Mouse (Mus musculus) frontal cortex, postnatal 36 days (tissue): Measurements from ENCODE around the gene Ociad1.
"Not testable (repeated sequence)": the region's sequence is repeated elsewhere in the genome, so short reads cannot be mapped to it uniquely, and the experiment has no call there.

Experiments
- DNase-seq, 2 experiments: peaks; one replicate each; pipeline ENCODE4 v3.0.0; 2022; ENCODE audit warnings: low spot score in 2 of 2

The Ociad1 gene

GRCm38 (mm10) chr5:73285470-73285978 lies 7.1 kb upstream of the Ociad1 start:
- no peak for DNase-seq

DNA sequence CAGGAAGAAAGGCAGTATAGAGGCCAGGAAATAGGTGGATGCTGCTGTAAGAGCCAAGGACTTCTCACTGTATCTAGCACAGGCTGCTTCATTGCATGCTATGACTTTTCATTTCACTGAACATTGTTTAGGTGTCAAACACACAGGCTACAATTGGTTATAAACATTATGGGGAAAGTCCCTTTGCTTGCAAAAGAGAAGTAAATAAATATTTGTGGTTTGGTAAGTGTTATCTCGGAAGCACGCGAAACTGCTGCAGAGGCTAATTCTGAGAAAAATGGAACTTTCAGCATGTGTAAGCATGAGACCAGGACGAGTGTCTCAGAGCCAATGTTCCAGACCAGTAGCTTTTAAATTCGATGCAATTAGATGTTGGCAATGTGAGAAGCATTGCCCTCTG lies 6.0 kb upstream of the Ociad1 start:
- DNase-seq, result no peak

- DNase-seq, result no peak
Observed at GRCm38 (mm10) chr5:73289900-73290299, 2.7 kb upstream of the Ociad1 start.

GRCm38 (mm10) chr5:73293458-73293827 lies 859 bp downstream of the Ociad1 start:
- no peak for DNase-seq

- no peak for DNase-seq
Observed at GRCm38 (mm10) chr5:73295016-73295415, 2.4 kb downstream of the Ociad1 start.

DNA sequence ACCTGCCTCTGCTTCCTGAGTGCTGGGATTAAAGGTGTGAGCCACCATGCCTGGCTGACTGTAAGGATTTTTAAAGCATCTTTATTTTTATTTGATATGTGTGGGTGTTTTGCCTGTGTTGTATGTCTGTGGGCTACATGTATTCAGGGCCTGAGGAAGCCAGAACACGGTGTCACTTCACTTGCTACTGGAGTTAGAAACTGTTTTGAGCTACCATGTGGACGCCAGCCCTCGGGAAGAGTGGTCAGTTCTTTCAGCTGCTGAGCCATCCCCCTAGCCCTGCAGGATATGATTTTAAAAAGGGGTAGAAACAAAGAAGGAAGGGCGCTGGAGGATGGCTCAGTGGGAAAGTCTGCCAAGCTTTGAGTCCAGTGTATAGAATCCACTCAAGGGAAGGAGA lies 3.3 kb downstream of the Ociad1 start:
- DNase-seq, result no peak

- DNase-seq, result no peak
Observed at GRCm38 (mm10) chr5:73301601-73302307, 9.2 kb downstream of the Ociad1 start.

GRCm38 (mm10) chr5:73304507-73304906 lies 11.9 kb downstream of the Ociad1 start:
- no peak for DNase-seq

DNA sequence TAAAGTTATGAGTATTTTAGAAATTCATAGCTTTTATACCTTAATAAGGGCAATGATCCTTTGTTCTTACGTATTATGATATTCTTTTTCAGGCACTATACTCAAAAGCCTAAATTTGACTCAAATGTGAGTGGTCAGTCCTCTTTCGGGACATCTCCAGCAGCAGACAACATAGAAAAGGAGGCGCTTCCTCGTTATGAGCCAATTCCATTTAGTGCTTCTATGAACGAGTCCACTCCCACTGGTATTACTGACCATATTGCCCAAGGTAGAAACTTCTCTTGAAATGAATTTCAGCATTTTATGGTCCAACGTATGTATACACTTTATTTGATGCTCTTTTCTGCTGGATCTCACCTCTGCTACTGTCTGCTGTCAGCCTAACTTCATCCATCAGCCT lies 13.9 kb downstream of the Ociad1 start:
- no peak for DNase-seq

GRCm38 (mm10) chr5:73307297-73307696 lies 14.7 kb downstream of the Ociad1 start:
- no peak for DNase-seq

DNA sequence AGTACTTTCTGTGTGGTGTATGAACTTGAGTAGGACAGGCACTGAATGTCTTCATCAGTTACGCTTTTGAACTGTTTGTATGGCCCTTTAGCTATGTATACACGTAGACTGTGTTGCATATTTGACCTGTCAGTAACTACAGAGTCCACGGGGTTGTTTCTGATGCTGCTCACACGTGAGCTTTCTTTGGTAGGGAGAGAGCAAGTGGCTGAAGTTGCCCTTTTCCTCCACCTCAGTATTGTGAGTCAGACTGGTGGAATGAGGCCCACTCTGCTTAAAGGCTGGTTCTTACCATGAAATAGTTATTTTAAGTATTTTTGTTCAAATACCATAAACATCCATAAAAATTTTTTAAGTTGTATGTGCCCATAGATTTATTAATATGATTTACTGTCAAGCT lies 16.9 kb downstream of the Ociad1 start:
- no peak for DNase-seq

DNA sequence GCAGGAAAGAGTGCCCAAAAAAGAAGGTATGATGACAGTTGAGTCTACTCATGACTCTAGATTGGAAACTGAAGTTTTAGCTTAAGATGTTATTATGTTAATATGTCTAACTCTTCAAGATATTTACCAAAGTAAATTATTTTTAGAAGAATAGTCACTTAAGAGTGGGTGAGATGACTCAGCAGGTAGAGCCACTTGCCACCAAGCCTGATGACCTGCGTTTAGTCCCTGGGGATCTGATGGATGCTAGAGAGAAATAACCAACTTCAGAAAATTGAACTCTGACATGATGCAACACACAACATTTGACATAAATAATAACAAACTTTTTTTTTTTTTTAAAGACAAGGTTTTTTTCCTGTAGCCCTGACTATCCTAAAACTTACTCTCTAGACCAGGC lies 17.8 kb downstream of the Ociad1 start:
- DNase-seq, result no peak

DNA sequence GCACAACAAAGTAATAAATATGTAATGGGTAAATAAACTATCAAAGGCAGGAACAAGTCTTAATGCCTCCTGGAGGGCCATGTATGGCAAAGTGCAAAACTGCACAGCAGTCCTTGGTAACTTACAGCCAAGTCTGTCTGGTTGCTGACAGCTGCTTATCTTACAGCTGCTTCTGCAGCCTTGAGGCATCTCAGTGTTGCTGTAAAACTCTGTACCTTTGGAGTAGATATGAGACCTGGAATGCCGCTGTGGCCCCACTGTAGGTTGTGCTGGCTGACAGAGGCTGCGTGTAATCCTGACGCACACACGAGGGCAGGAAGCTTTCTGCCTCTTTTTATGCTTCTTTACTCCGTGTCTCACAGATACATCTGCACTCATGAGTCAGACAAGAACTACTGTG lies 18.9 kb downstream of the Ociad1 start:
- DNase-seq, result no peak

GRCm38 (mm10) chr5:73313591-73313990 lies 21.0 kb downstream of the Ociad1 start:
- DNase-seq, result no peak

- DNase-seq, result no peak
Observed at GRCm38 (mm10) chr5:73314654-73315053, 22.1 kb downstream of the Ociad1 start.

- no peak for DNase-seq
Observed at GRCm38 (mm10) chr5:73319306-73319705, 26.7 kb downstream of the Ociad1 start.

DNA sequence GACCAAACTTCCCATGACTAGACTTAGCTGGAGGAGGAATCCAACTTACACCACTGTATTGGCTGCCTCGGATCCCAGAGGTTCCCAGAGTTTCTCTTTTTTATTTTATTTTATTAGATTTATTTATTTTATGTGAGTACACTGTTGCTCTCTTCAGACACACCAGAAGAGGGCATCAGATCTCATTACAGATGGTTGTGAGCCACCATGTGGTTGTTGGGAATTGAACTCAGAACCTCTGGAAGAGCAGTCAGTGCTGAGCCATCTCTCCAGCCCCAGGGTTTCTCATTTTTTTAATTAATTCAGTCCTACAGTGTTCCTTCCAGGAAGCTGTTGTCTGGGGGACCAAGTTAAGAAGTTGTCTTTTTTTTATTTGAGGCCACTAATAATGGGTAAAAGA lies 30.1 kb downstream of the Ociad1 start:
- not testable (repeated sequence) for DNase-seq

DNA sequence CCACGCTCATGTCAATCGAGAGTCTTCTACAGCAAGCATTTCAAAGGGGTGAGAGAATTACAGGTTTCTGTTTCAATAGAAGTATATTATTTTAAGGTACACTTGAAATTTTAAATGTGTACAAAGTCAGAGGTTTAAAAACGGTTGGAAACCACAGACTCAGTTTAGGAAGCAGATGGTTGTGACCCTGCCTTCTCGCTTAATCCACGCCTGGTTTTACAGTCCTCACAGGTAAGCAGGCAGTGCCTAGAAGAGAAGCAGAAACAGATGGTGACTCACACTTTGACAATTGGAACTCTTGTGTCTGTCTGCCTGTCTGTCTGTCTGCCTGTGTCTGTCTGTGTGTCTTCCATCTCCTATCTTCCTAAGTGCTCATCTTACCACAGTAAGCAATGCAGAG lies 31.0 kb downstream of the Ociad1 start:
- DNase-seq, result no peak

GRCm38 (mm10) chr5:73324526-73325170 lies 32.1 kb downstream of the Ociad1 start:
- no peak for DNase-seq

GRCm38 (mm10) chr5:73331002-73331401 lies 38.4 kb downstream of the Ociad1 start:
- DNase-seq, result no peak

GRCm38 (mm10) chr5:73336448-73336847 lies 43.9 kb downstream of the Ociad1 start:
- no peak for DNase-seq

DNA sequence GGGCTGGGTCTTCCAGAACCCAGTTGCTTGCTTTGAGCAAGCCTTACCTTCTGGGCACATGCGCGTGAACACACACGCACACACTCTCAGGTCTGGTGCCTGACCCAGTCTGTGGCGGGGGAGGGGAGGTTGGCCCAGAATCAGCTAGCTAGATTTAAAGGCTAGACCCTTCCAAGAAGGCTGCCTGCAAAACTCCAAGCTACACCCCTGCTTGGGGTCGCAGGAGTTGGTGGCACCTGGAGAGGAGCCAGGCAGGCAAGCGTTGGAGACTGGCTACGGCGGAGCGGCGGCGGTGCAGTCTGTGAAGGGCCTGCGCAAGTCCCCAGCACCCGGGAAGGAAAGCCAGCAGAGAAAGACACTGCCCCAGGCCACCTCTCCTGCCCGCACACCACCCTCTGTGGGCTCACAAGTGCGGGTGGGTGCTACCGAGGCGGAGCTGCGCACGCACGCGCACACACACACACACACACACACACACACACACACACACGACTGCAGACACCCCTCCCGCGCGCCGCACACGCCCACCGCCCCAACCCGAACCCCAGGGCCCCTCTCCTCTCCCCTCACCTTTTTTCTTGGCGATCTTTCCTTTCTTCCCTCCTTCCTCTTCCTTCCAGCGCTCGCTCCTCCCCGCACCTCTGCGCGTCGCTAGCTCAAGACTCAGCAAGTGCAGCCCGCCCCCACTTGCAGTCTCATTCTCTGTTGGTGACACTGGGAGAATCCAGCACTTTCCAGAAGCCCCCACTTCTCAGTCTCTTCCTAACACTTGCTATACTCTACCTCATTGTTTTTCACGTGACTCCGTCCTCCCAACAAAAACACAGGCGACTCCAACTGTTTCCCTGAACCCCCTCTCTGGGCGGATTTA lies 45.6 kb downstream of the Ociad1 start:
- peak; percentile 72 to 75 for DNase-seq

- DNase-seq, result no peak
Observed at GRCm38 (mm10) chr5:73338832-73339163, 46.2 kb downstream of the Ociad1 start.
